Mouse (Mus musculus): Measurements from ENCODE around the gene Slit3.

GRCm38 (mm10) chr11:35690515-35691281 is 569.7 kb downstream of the Slit3 start:
- TF ChIP-seq CTCF (IDR thresholded peaks at IDR 0.05; ENCODE audit: low read depth, low read length) (no peak), TAL1 (conservative IDR thresholded peaks at IDR 0.05; ENCODE audit: low read depth, low read length) (no peak), GATA2 (IDR thresholded peaks at IDR 0.05; ENCODE audit: borderline replicate concordance, low read depth, low read length) (no peak), POLR2AphosphoS5 (IDR thresholded peaks at IDR 0.05; ENCODE audit: insufficient replicate concordance, low read depth, low read length) (no peak), GATA1 (IDR thresholded peaks at IDR 0.05; ENCODE audit: borderline replicate concordance, low read length) (no peak)

All from G1E (cell line).